Mouse (Mus musculus) erythroblast, embryonic 14.5 days (primary cell): ENCODE data around the gene Sgms2.

Experiments used
- GATA1 ChIP-seq: IDR thresholded peaks from 2 replicates; pipeline ENCODE4 v1.6.1; 2012; ENCODE audit warnings: low read length, inconsistent platforms, mixed read lengths
- TAL1 ChIP-seq: IDR thresholded peaks from 3 replicates; pipeline ENCODE4 v1.6.1; 2012; ENCODE audit warnings: low read length, inconsistent platforms, mixed read lengths

DNA sequence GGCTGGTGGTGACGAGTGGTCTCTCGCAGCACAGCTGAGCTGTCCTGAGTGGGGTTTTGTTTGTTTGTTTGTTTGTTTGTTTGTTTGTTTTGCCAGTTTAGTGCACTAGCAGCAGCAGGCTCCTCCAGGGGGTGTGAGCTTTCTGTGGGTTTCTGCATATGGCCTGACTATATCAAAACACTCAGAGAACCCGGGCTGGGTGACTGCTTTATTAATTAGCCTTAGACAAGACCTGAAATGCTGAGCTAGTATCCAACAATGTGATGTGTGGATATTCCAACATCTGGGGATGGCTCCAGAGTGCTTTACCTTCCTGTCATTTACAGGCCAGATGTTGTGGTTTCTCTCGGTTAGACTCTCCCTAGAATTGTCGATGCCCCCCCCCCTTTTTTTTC is 187.9 kb downstream of the Sgms2 start:
- TF ChIP-seq GATA1 (no peak), TAL1 (no peak)
